Mouse (Mus musculus) hindbrain, embryonic 11.5 days (tissue): ENCODE measurements around the gene Smc1a. TPM values are rescaled to one million over a fixed set of nuclear protein-coding genes. Genes with fewer than 3 reads are reported as not detected.

Source experiments
- ATAC-seq: fragments of 200-750 bp; cut with Nextera tagmentation; 2 replicates; pipeline ENCODE4 v1.8.0; 2017; ENCODE audit warnings: mild to moderate bottlenecking, moderate TSS enrichment, moderate library complexity; ENCODE audit not compliant: low FRiP score
- DNase-seq: peaks from one replicate; pipeline ENCODE4 v3.0.0-alpha.2; 2015; ENCODE audit warnings: low spot score
- H3K27ac ChIP-seq: fragments of 300-500 bp; sonication (generic); 2 replicates; pipeline ENCODE4 v1.5.1; 2014; ENCODE audit warnings: mild to moderate bottlenecking, low read depth, low read length
- H3K27me3 ChIP-seq: fragments of 300-500 bp; sonication (generic); 2 replicates; pipeline ENCODE4 v1.6.1; 2014; ENCODE audit warnings: mild to moderate bottlenecking, low read length, moderate library complexity, mixed read lengths; ENCODE audit not compliant: control insufficient read depth, insufficient read depth
- H3K36me3 ChIP-seq: fragments of 300-500 bp; sonication (generic); 2 replicates; pipeline ENCODE4 v1.6.1; 2014; ENCODE audit warnings: mild to moderate bottlenecking, low read length, moderate library complexity, mixed read lengths; ENCODE audit not compliant: control insufficient read depth, insufficient read depth
- H3K4me1 ChIP-seq: fragments of 300-500 bp; sonication (generic); replicated peaks from 2 replicates; pipeline ENCODE4 v1.6.1; 2014; ENCODE audit warnings: low read length, mixed read lengths; ENCODE audit not compliant: control insufficient read depth, insufficient read depth
- H3K4me2 ChIP-seq: fragments of 300-500 bp; sonication (generic); replicated peaks from 2 replicates; pipeline ENCODE4 v1.6.1; 2014; ENCODE audit warnings: mild to moderate bottlenecking, low read depth, low read length
- H3K4me3 ChIP-seq: fragments of 300-500 bp; sonication (generic); 2 replicates; pipeline ENCODE4 v1.5.1; 2014; ENCODE audit warnings: low read depth, low read length
- H3K9ac ChIP-seq: fragments of 300-500 bp; sonication (generic); 2 replicates; pipeline ENCODE4 v1.6.1; 2014; ENCODE audit warnings: low read depth, low read length
- H3K9me3 ChIP-seq: fragments of 300-500 bp; sonication (generic); 2 replicates; pipeline ENCODE4 v1.6.1; 2016; ENCODE audit warnings: low read length; ENCODE audit not compliant: control insufficient read depth
- WGBS: fragments of 180-500 bp; shearing (Covaris S2); extraction: QIAGEN DNeasy Blood & Tissue Kit; methylation state at CpG from one replicate; pipeline ENCODE4 v1.1.7; 2014; 5-methylcytosine and 5-hydroxymethylcytosine counted together
- polyA plus RNA-seq: library from polyadenylated mRNA; unstranded; fragments of >200 nt; fragmentation: Nextera tagmentation; extraction: Ambion mirVana; gene quantifications from 2 replicates; pipeline ENCODE4 v1.2.1, GENCODE M21; 2014

Gene Smc1a
- 126 and 127 TPM in 2 replicates for polyA plus RNA-seq

GRCm38 (mm10) chrX:152016151-152017145, at the start of gene Smc1a, which contains the start of gene Ribc1:
Smc1a (plus strand) TSS chrX:152016428.
Ribc1 (minus strand) TSS chrX:152016295.
- Histone ChIP-seq H3K9ac (peak within 1 kb of the TSS; percentile 59), H3K27me3 (peaks cover 10% of the 10 kb centered on the region; the same call in 1 of the 2 replicates), H3K27ac (peak within 1 kb of the TSS; percentile 56), H3K36me3 (no peaks in the 10 kb centered on the region), H3K4me2 (peak within 1 kb of the TSS; percentile 45), H3K4me1 (no peaks in the 10 kb centered on the region), H3K4me3 (peak within 1 kb of the TSS; percentile 41), H3K9me3 (no peaks in the 10 kb centered on the region)
- ATAC-seq (peak; percentile 99), DNase-seq (peak; percentile 88)
- 18% methylated on average over 60 of the region's 64 CpGs for WGBS

GRCm38 (mm10) chrX:151999006-151999710, 17.1 kb upstream of the Smc1a start:
- DNase-seq (no peak), ATAC-seq (no peak)
- Histone ChIP-seq H3K9ac (no peak overlapping the region), H3K36me3 (no peaks in the 10 kb centered on the region), H3K27me3 (peaks cover 26% of the 10 kb centered on the region), H3K27ac (no peak overlapping the region), H3K9me3 (no peaks in the 10 kb centered on the region), H3K4me3 (no peak overlapping the region), H3K4me1 (no peaks in the 10 kb centered on the region), H3K4me2 (no peak overlapping the region)
- 73% methylated on average over 4 of the region's 4 CpGs for WGBS

GRCm38 (mm10) chrX:152001182-152001684, 15.0 kb upstream of the Smc1a start:
- Histone ChIP-seq H3K4me1 (no peaks in the 10 kb centered on the region), H3K27me3 (peaks cover 33% of the 10 kb centered on the region), H3K4me3 (peak overlapping the region; percentile 41), H3K9ac (no peak overlapping the region), H3K36me3 (no peaks in the 10 kb centered on the region), H3K9me3 (no peaks in the 10 kb centered on the region), H3K4me2 (peak overlapping the region; percentile 36), H3K27ac (no peak overlapping the region)
- ATAC-seq (no peak), DNase-seq (no peak)
- WGBS, result 44% methylated on average over 9 of the region's 9 CpGs

- H3K4me1 ChIP-seq, result no peaks in the 10 kb centered on the region
- no peaks in the 10 kb centered on the region for H3K36me3 ChIP-seq
- H3K27ac ChIP-seq, result no peak within 1 kb of the TSS
- H3K4me3 ChIP-seq, result peak within 1 kb of the TSS; percentile 41
- DNase-seq (peak; percentile 76), ATAC-seq (peak; percentile 97)
- no peaks in the 10 kb centered on the region for H3K9me3 ChIP-seq
- peak within 1 kb of the TSS; percentile 67 for H3K4me2 ChIP-seq
- peak within 1 kb of the TSS; percentile 45 for H3K9ac ChIP-seq
- H3K27me3 ChIP-seq, result peaks cover 32% of the 10 kb centered on the region
- WGBS, result 16% methylated on average over 39 of the region's 41 CpGs
Observed at GRCm38 (mm10) chrX:152001737-152002710, 14.2 kb upstream of the Smc1a start, which contains the start of gene Hsd17b10. Hsd17b10 (plus strand) TSS chrX:152001845.

DNA sequence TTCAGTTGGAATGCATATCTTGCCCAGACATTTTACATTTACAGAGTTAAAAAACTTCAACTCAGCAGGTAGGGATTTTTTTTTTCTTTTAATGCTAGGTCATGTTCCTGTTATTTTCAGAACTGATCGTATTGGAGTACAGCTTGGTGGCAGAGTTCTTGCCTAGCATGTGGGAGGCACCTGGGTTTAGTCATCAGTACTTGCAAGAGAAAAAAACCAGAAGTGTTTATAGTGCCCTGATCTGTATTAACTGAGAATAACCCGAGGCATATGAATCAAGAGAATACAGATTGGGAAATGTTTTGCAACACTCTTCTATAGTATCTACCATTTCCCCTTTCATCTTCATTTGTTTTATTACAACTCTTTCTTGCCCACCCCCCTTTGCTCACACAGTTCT, 13.4 kb upstream of the Smc1a start:
- Histone ChIP-seq H3K36me3 (no peaks in the 10 kb centered on the region), H3K9me3 (no peaks in the 10 kb centered on the region), H3K27ac (no peak overlapping the region), H3K4me1 (no peaks in the 10 kb centered on the region), H3K4me3 (no peak overlapping the region), H3K9ac (no peak overlapping the region), H3K27me3 (peaks cover 33% of the 10 kb centered on the region), H3K4me2 (no peak overlapping the region)
- ATAC-seq (no peak), DNase-seq (no peak)
- WGBS, result 77% methylated on average over 2 of the region's 2 CpGs

DNA sequence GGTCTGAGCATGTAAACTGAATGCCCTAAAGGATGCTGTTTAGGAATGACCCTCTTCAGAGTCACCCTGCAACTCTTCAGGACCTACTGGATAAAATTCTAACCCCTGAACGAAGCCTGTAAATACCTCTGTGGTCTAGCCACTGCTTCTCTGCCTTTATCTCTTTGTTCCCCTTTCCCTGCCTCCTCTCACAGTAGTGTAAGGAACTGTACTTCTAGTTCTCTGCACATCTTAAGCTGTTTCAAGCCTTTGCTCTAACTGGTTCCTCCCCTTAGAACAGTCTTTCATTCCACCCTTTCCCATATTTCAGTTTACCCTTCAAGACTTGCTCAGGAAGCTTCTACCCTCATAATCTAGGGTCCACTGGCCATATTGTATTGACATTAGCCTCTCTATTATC, 8.4 kb upstream of the Smc1a start:
- H3K4me2 ChIP-seq, result no peak overlapping the region
- 78% methylated on average over 1 of the region's 1 CpGs for WGBS
- H3K27ac ChIP-seq, result no peak overlapping the region
- H3K36me3 ChIP-seq, result no peaks in the 10 kb centered on the region
- no peaks in the 10 kb centered on the region for H3K9me3 ChIP-seq
- no peak overlapping the region for H3K4me3 ChIP-seq
- H3K27me3 ChIP-seq, result peaks cover 26% of the 10 kb centered on the region
- H3K4me1 ChIP-seq, result no peaks in the 10 kb centered on the region
- DNase-seq (no peak), ATAC-seq (no peak)
- no peak overlapping the region for H3K9ac ChIP-seq

DNA sequence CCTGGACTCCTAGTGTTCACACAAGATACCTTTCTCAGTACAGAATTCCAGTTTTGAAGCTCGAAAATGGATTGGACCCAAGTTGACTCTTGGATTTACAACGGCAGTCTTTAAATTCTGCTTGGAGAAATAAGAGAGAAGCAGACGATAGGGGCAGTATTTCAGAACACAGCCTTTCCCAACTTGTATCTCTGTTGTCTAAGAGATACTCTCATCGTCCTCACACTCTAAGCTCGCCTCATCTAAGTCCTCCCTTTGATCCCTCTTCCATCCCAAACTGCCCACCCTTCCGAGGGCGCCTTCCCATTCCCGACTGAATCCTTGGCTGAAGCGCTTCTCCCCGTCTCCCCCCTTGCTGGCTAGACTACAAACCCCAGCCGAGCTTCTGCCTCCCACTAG, 477 bp upstream of the Smc1a start:
- no peaks in the 10 kb centered on the region for H3K36me3 ChIP-seq
- no peaks in the 10 kb centered on the region for H3K9me3 ChIP-seq
- no peaks in the 10 kb centered on the region for H3K4me1 ChIP-seq
- H3K27ac ChIP-seq, result peak overlapping the region; percentile 56
- peak overlapping the region; percentile 59 for H3K9ac ChIP-seq
- DNase-seq (no peak), ATAC-seq (no peak; the same call in 1 of the 2 replicates)
- 18% methylated on average over 11 of the region's 11 CpGs for WGBS
- peak overlapping the region; percentile 41 for H3K4me3 ChIP-seq
- H3K27me3 ChIP-seq, result peaks cover 13% of the 10 kb centered on the region; the same call in 1 of the 2 replicates
- peak overlapping the region; percentile 40 for H3K4me2 ChIP-seq
